Mouse (Mus musculus) intestine, embryonic 14.5 days (tissue): ENCODE results near the gene Arcn1. TPM values are rescaled to one million over a fixed set of nuclear protein-coding genes. Genes with fewer than 3 reads are reported as not detected.
A peak's percentile ranks its signal among the peaks of the same experiment; 100 is the strongest.

Experiments
- ATAC-seq: fragments of 200-750 bp; cut with Nextera tagmentation; replicated peaks from 2 replicates; pipeline ENCODE4 v1.8.0; 2017; ENCODE audit warnings: low read depth, moderate number of reproducible peaks, moderate TSS enrichment, moderate library complexity; ENCODE audit not compliant: low FRiP score, low TSS enrichment
- DNase-seq: peaks from one replicate; pipeline ENCODE4 v3.0.0-alpha.2; 2018; ENCODE audit warnings: low spot score
- H3K27ac ChIP-seq: fragments of 300-500 bp; sonication (generic); 2 replicates; pipeline ENCODE4 v1.5.1; 2014; ENCODE audit warnings: low read depth, mild to moderate bottlenecking, control low read depth
- H3K27me3 ChIP-seq: fragments of 300-500 bp; sonication (generic); replicated peaks from 2 replicates; pipeline ENCODE4 v1.6.1; 2014; ENCODE audit warnings: low read length, control low read depth; ENCODE audit not compliant: control insufficient read depth, insufficient read depth
- H3K36me3 ChIP-seq: fragments of 300-500 bp; sonication (generic); 2 replicates; pipeline ENCODE4 v1.6.1; 2014; ENCODE audit warnings: low read length, control low read depth; ENCODE audit not compliant: control insufficient read depth, insufficient read depth
- H3K4me1 ChIP-seq: fragments of 300-500 bp; sonication (generic); replicated peaks from 2 replicates; pipeline ENCODE4 v1.6.1; 2014; ENCODE audit warnings: low read length, control low read depth, mixed read lengths; ENCODE audit not compliant: control insufficient read depth, insufficient read depth
- H3K4me2 ChIP-seq: fragments of 300-500 bp; sonication (generic); 2 replicates; pipeline ENCODE4 v1.6.1; 2014; ENCODE audit warnings: low read length
- H3K4me3 ChIP-seq: fragments of 300-500 bp; sonication (generic); 2 replicates; pipeline ENCODE4 v1.5.1; 2014; ENCODE audit warnings: low read depth, low read length, control low read depth, mixed read lengths
- H3K9ac ChIP-seq: fragments of 300-500 bp; sonication (generic); 2 replicates; pipeline ENCODE4 v1.6.1; 2014; ENCODE audit warnings: mild to moderate bottlenecking, low read length
- H3K9me3 ChIP-seq: fragments of 300-500 bp; sonication (generic); 2 replicates; pipeline ENCODE4 v1.6.1; 2016; ENCODE audit warnings: low read length, control low read depth; ENCODE audit not compliant: control insufficient read depth
- WGBS: fragments of 180-500 bp; shearing (Covaris S2); extraction: QIAGEN DNeasy Blood & Tissue Kit; methylation state at CpG from one replicate; pipeline ENCODE4 v1.1.7; 2014; 5-methylcytosine and 5-hydroxymethylcytosine counted together
- polyA plus RNA-seq: library from polyadenylated mRNA; unstranded; fragments of >200 nt; fragmentation: Nextera tagmentation; extraction: Ambion mirVana; gene quantifications from 2 replicates; pipeline ENCODE4 v1.2.1, GENCODE M21; 2014

Gene Arcn1
- polyA plus RNA-seq, 1 experiment from 2014 or later, result 188 TPM

DNA sequence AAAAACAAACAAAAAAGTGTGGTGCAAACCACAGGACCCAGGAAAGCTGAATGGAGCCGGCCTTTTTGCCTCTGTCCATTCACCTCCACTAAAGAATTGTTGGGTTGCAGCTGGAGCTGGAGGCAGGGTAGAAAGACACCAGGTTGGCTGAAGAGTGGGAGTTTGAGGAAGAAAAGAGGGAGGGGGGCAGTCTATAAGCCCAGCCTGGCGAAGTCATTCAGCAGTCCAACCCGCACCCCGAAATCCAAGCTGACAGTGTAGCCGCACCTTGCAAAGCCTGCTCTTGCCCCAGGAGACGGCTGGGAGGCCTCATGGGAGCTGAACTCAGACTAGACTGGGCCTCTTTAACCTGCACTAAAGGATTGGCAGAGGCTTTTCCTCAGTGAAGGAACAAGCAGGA lies 31.8 kb downstream of the Arcn1 start:
- 78% methylated on average over 6 of the region's 6 CpGs for WGBS
- H3K4me1 ChIP-seq, result peaks cover 14% of the 10 kb centered on the region

DNA sequence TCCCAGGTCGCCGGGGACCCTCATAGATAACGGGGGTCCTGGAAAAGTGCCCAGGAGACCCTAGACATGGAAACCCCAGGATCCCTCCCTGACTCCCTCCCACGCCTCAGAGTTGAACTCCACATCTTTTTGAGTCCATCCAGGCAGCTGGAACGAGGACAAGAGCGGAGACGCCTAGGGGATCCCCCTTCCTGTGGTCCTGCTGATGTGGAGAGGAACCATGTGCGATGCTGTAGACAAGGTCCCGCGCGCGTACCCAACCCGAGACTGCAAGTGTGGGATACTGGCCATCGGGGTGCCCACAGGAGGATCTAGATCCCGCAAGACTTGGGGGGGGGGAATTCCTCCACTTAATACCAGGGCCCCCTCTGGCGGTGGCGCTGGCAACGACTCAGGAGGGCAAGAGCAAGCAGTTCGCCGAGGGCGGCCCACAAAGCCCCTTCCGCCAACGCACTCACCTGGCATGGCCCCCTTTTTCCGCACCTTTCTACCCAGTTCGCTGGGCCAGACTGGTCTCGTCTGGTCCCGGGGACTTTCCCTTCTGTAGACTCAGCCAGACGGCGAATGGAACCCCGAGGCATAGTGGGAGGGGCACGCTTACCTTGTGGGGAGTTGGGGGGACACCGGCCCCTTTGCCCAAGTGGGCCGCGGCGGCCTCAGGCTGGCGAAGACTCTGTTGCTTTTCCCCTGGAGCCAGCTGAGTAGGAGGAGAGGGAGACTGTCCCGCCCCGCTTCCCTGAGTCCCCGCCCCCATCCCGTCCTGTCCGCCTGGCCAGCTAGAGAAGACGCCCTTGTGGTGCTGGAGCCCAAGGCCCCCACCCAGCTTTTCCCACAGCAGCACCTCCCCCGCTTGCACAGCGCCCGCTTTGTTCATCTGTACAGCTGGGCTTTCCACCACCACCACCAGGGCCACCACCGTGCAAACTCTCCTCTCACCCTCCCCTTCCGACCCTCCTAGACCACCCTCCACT lies 32.8 kb downstream of the Arcn1 start, which contains the start of gene Phldb1:
Gene Phldb1 (minus strand): TSS at position 675 of the 971 bp plus-strand sequence.
- Histone ChIP-seq H3K27ac (peak within 1 kb of the TSS; percentile 5; the same call in 1 of the 2 replicates), H3K9ac (peak within 1 kb of the TSS; percentile 40), H3K4me1 (peaks cover 14% of the 10 kb centered on the region), H3K27me3 (peaks cover 6% of the 10 kb centered on the region; the same call in 1 of the 2 replicates), H3K9me3 (no peaks in the 10 kb centered on the region), H3K4me2 (peak within 1 kb of the TSS; percentile 87), H3K4me3 (peak within 1 kb of the TSS; percentile 60), H3K36me3 (no peaks in the 10 kb centered on the region)
- WGBS, result under 1% methylated on average over 44 of the region's 47 CpGs
- DNase-seq, result peak; percentile 76
- ATAC-seq, result peak; percentile 81

More for the DNA sequence above, 31.8 kb downstream of the Arcn1 start:
- no peak overlapping the region for H3K4me2 ChIP-seq
- H3K4me3 ChIP-seq, result no peak overlapping the region
- ATAC-seq (no peak), DNase-seq (no peak)
- H3K9me3 ChIP-seq, result no peaks in the 10 kb centered on the region
- no peak overlapping the region for H3K27ac ChIP-seq
- H3K9ac ChIP-seq, result no peak overlapping the region
- H3K27me3 ChIP-seq, result peaks cover 6% of the 10 kb centered on the region; the same call in 1 of the 2 replicates
- no peaks in the 10 kb centered on the region for H3K36me3 ChIP-seq

DNA sequence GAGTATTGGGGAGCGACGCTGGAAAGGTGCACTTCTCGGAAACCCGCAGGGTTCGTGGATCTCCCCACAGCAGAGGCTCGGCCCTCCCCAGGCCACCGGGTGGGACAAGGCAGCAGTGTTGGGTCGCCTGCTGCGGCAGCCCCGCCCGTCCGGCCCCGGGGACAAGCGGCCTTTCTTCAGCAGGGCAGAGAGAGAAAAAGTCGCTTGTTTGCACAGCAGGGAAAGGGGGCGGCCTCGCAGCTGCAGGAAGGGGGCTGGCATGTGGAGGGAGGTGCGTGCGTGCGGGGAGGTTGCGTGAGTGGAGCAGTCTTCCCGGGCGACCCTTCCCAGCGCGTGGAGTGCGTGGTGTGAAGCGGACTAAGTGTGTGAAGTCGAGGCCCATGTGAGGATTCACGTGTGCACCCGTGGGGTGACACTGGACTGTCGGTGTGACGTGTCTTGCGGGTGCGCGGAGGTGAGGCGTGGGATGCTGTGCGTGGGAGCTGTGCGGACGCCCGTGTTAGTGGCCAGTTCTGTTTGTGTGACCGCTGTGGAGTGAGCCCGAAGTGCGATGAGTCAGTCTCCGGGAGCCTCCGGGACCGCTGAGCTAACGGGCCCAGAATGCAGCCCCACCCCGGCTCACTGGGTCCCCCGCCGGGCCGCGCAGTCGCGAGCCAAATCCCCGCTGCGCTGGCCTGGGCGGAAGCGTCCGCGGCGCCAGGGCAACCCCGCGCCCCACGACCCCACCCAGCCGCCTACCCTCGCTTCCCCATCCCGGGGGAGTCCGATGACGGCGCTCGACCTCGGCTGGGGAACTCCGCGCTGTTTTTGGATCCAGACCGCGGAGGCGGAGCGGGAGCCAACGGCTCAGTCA lies 33.7 kb downstream of the Arcn1 start:
- ATAC-seq (peak; percentile 22; the same call in 1 of the 2 replicates), DNase-seq (peak; percentile 74)
- Histone ChIP-seq H3K4me3 (peak overlapping the region; percentile 60), H3K4me2 (peak overlapping the region; percentile 87), H3K4me1 (peaks cover 14% of the 10 kb centered on the region), H3K27ac (peak overlapping the region; percentile 5; the same call in 1 of the 2 replicates), H3K27me3 (peaks cover 6% of the 10 kb centered on the region; the same call in 1 of the 2 replicates), H3K9me3 (no peaks in the 10 kb centered on the region), H3K36me3 (no peaks in the 10 kb centered on the region), H3K9ac (peak overlapping the region; percentile 40)
- under 1% methylated on average over 79 of the region's 79 CpGs for WGBS

DNA sequence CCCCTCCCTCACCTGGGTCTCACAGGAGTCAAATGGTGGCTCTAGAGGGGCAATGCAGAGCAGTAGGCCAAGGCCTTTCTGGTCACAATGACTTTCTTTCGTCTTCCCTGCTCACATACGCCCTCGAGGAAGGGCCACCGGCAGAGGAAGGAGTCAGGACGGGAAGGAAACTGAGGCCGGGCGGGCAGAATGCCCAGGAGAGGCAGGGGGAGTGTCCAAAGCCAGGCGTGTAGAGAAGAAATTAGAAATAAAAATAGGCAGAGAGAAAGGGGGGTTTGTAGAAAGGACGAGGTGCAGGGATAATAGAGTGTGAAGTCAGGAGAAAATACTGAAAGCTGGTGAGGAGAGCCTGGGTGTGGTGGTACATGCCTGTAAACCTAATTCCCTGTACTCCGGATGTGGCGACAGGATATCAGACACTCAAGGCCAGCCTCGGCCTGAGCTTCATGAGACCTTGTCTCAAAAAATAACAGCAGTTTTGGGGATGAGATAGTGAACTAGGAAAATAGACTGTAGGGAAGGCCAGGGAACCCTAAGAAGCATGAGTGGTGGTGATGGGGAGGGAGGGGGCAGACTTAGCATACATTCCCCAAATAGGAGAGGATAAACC lies 34.6 kb downstream of the Arcn1 start:
- Histone ChIP-seq H3K27me3 (peaks cover 6% of the 10 kb centered on the region; the same call in 1 of the 2 replicates), H3K36me3 (no peaks in the 10 kb centered on the region), H3K4me3 (peak overlapping the region; percentile 60), H3K27ac (no peak overlapping the region), H3K4me1 (peaks cover 14% of the 10 kb centered on the region), H3K9me3 (no peaks in the 10 kb centered on the region), H3K4me2 (peak overlapping the region; percentile 87), H3K9ac (peak overlapping the region; percentile 40; the same call in 1 of the 2 replicates)
- no peak for ATAC-seq
- DNase-seq, result no peak
- WGBS, result 61% methylated on average over 12 of the region's 12 CpGs

DNA sequence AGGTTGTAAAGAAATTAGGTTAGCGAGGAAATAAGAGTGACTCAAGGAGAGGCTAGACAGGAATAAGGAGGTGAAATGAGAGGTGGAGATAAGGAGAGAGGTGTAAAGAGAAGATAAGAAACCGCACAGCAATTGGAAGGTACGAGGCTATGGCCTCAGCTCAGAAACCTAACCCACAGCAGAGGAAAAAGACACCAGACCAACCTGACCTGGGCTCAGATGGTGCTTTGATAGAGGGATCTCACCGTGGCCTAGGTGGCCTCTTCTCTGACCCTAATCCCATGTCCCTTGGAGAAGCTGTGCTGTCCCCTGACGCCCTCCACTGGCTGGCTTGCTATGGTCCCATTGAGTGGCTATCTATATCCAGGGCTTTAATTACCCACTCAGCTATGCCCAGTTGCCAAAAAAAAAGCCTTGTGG lies 35.5 kb downstream of the Arcn1 start:
- Histone ChIP-seq H3K4me1 (peaks cover 14% of the 10 kb centered on the region), H3K4me3 (no peak overlapping the region), H3K9ac (no peak overlapping the region), H3K36me3 (no peaks in the 10 kb centered on the region), H3K27me3 (peaks cover 6% of the 10 kb centered on the region; the same call in 1 of the 2 replicates), H3K9me3 (no peaks in the 10 kb centered on the region), H3K27ac (no peak overlapping the region), H3K4me2 (no peak overlapping the region)
- WGBS, result 51% methylated on average over 5 of the region's 5 CpGs
- ATAC-seq (no peak), DNase-seq (peak; percentile 53)

DNA sequence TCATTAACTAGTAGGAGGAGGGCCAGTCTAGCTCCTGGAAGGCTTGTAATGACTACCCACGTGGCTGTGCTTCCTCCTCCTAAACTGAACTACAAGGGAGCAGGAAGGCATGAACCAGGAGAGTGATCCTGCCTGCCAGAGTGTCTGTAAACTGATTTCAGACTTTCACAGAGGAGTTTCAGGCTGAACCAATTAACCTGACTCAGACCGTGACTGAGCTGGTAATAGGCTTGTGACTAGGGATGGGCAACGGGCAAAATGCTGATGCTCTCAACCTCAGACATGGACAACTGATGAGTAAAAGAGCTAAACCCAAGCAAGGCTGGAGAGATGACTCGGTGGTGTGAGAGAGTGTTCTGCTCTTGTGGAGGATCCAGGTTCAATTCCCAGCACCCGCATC lies 40.2 kb downstream of the Arcn1 start:
- no peak overlapping the region for H3K27ac ChIP-seq
- H3K4me1 ChIP-seq, result peaks cover 24% of the 10 kb centered on the region
- H3K9me3 ChIP-seq, result no peaks in the 10 kb centered on the region
- no peaks in the 10 kb centered on the region for H3K27me3 ChIP-seq
- no peak overlapping the region for H3K9ac ChIP-seq
- no peak for ATAC-seq
- no peak for DNase-seq
- no peak overlapping the region for H3K4me2 ChIP-seq
- WGBS, result 63% methylated on average over 5 of the region's 5 CpGs
- H3K36me3 ChIP-seq, result 0 out of 2 replicates have a peak, but pooled peaks cover 2% of the 10 kb centered on the region
- H3K4me3 ChIP-seq, result no peak overlapping the region

DNA sequence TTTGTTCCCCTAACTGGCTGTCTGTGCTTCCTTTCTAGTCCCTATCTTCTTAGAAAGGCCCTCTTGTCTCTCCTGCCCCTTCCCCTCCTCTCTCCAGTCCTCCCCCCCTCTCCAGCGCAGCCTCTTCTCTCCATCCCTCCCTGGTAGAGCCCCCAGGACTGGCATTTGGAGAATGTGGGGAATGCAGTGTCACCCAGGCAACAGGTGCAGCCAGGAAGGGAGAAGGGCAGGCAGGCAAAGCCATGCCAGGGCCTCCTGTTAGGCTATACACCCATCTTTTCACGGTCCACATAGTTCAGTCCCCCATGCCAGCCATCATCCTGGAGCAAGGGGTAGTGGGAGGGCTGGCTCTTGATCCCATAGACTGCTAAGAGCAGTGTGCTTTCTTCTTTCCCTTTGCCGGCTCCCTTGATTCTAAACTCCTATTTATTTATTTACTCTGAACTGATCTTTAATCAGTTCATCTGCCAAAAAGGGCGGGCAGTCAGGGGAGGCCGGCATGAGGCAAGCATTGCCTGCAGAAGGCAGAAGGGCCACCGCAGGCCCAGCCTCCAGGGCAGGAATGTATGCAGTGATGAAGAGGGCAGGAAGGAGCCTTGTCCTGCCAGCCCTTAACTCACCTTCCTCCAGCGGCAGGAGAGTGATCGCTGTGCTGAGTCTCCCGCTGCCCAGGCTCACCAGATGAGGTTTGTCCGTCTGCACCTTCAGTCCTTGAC lies 41.1 kb downstream of the Arcn1 start:
- ATAC-seq, result 0 out of 2 replicates have a peak, but pooled peaks have one; percentile 9
- H3K4me2 ChIP-seq, result no peak overlapping the region

More for the DNA sequence above, 41.1 kb downstream of the Arcn1 start:
- no peak for DNase-seq
- 34% methylated on average over 10 of the region's 10 CpGs for WGBS
- Histone ChIP-seq H3K27me3 (no peaks in the 10 kb centered on the region), H3K4me1 (peaks cover 25% of the 10 kb centered on the region), H3K9me3 (no peaks in the 10 kb centered on the region), H3K36me3 (0 out of 2 replicates have a peak, but pooled peaks cover 2% of the 10 kb centered on the region), H3K9ac (no peak overlapping the region), H3K4me3 (no peak overlapping the region), H3K27ac (no peak overlapping the region)
